Mouse (Mus musculus): Measurements from ENCODE around the gene Lefty1. TPM values are rescaled to one million over a fixed set of nuclear protein-coding genes. Genes with fewer than 3 reads are reported as not detected.

The Lefty1 gene
- polyA plus RNA-seq, 1 experiment from 2014 or later = 1.6 TPM

GRCm38 (mm10) chr1:180942166-180943031 lies 7.6 kb downstream of the Lefty1 start, which contains the start of gene Tmem63a:
Gene Tmem63a (plus strand): TSS chr1:180942344.
- H3K27me3 ChIP-seq = peaks cover 31% of the 10 kb centered on the region
- under 1% methylated on average over 68 of the region's 73 CpGs for WGBS
- peaks cover 48% of the 10 kb centered on the region for H3K4me1 ChIP-seq
- peak within 1 kb of the TSS; percentile 83 for H3K4me3 ChIP-seq
- 0 out of 2 replicates have a peak, but pooled peaks cover 1% of the 10 kb centered on the region for H3K36me3 ChIP-seq
- peak within 1 kb of the TSS; percentile 89 for H3K4me2 ChIP-seq
- H3K9ac ChIP-seq = peak within 1 kb of the TSS; percentile 88
- H3K27ac ChIP-seq = peak within 1 kb of the TSS; percentile 56
- peak; percentile 49; the same call in 1 of the 2 replicates for ATAC-seq (ENCODE audit: insufficient number of reproducible peaks, insufficient read depth, low FRiP score, low TSS enrichment, low read depth)
- no peaks in the 10 kb centered on the region for H3K9me3 ChIP-seq

- peak overlapping the region; percentile 88 for H3K9ac ChIP-seq
- peak overlapping the region; percentile 56 for H3K27ac ChIP-seq
- 39% methylated on average over 11 of the region's 11 CpGs for WGBS
- H3K9me3 ChIP-seq = no peaks in the 10 kb centered on the region
- H3K27me3 ChIP-seq = peaks cover 24% of the 10 kb centered on the region
- peak overlapping the region; percentile 83 for H3K4me3 ChIP-seq
- H3K4me1 ChIP-seq = peaks cover 48% of the 10 kb centered on the region
- peak overlapping the region; percentile 89 for H3K4me2 ChIP-seq
- H3K36me3 ChIP-seq = 0 out of 2 replicates have a peak, but pooled peaks cover 3% of the 10 kb centered on the region
- ATAC-seq (ENCODE audit: insufficient number of reproducible peaks, insufficient read depth, low FRiP score, low TSS enrichment, low read depth) = no peak
Measured at GRCm38 (mm10) chr1:180943032-180943644, 8.3 kb downstream of the Lefty1 start.

- 81% methylated on average over 1 of the region's 1 CpGs for WGBS
- H3K36me3 ChIP-seq = 0 out of 2 replicates have a peak, but pooled peaks cover 3% of the 10 kb centered on the region
- no peak overlapping the region for H3K4me3 ChIP-seq
- no peaks in the 10 kb centered on the region for H3K9me3 ChIP-seq
- H3K4me1 ChIP-seq = peaks cover 48% of the 10 kb centered on the region
- H3K9ac ChIP-seq = no peak overlapping the region
- H3K4me2 ChIP-seq = 0 out of 2 replicates have a peak overlapping the region, but pooled peaks have one; percentile 89
- ATAC-seq (ENCODE audit: insufficient number of reproducible peaks, insufficient read depth, low FRiP score, low TSS enrichment, low read depth) = no peak
- H3K27me3 ChIP-seq = peaks cover 22% of the 10 kb centered on the region
- no peak overlapping the region for H3K27ac ChIP-seq
Measured at GRCm38 (mm10) chr1:180943896-180944295, 9.1 kb downstream of the Lefty1 start.

- no peak for ATAC-seq (ENCODE audit: insufficient number of reproducible peaks, insufficient read depth, low FRiP score, low TSS enrichment, low read depth)
- WGBS = 77% methylated on average over 4 of the region's 4 CpGs
- Histone ChIP-seq H3K27me3 (peaks cover 22% of the 10 kb centered on the region), H3K4me3 (no peak overlapping the region), H3K27ac (peak overlapping the region; percentile 82), H3K36me3 (peaks cover 6% of the 10 kb centered on the region; the same call in 1 of the 2 replicates), H3K4me1 (peaks cover 48% of the 10 kb centered on the region), H3K9ac (no peak overlapping the region), H3K4me2 (peak overlapping the region; percentile 47; the same call in 1 of the 2 replicates), H3K9me3 (no peaks in the 10 kb centered on the region)
Measured at GRCm38 (mm10) chr1:180944553-180944952, 9.7 kb downstream of the Lefty1 start.

- Histone ChIP-seq H3K36me3 (peaks cover 13% of the 10 kb centered on the region; the same call in 1 of the 2 replicates), H3K9me3 (no peaks in the 10 kb centered on the region), H3K4me2 (peak overlapping the region; percentile 47), H3K9ac (peak overlapping the region; percentile 32; the same call in 1 of the 2 replicates), H3K27ac (peak overlapping the region; percentile 82), H3K4me3 (no peak overlapping the region), H3K27me3 (peaks cover 20% of the 10 kb centered on the region), H3K4me1 (peaks cover 48% of the 10 kb centered on the region)
- ATAC-seq (ENCODE audit: insufficient number of reproducible peaks, insufficient read depth, low FRiP score, low TSS enrichment, low read depth) = peak; percentile 79
- WGBS = 17% methylated on average over 20 of the region's 20 CpGs
Measured at GRCm38 (mm10) chr1:180945001-180945980, 10.5 kb downstream of the Lefty1 start.

GRCm38 (mm10) chr1:180946448-180946847 lies 11.6 kb downstream of the Lefty1 start:
- Histone ChIP-seq H3K4me2 (peak overlapping the region; percentile 47; the same call in 1 of the 2 replicates), H3K4me3 (no peak overlapping the region), H3K27ac (peak overlapping the region; percentile 82), H3K9ac (peak overlapping the region; percentile 32), H3K27me3 (peaks cover 8% of the 10 kb centered on the region), H3K4me1 (peaks cover 41% of the 10 kb centered on the region), H3K9me3 (no peaks in the 10 kb centered on the region), H3K36me3 (peaks cover 17% of the 10 kb centered on the region)
- 88% methylated on average over 6 of the region's 6 CpGs for WGBS
- ATAC-seq (ENCODE audit: insufficient number of reproducible peaks, insufficient read depth, low FRiP score, low TSS enrichment, low read depth) = no peak

- Histone ChIP-seq H3K27me3 (no peaks in the 10 kb centered on the region), H3K4me2 (no peak overlapping the region), H3K9me3 (no peaks in the 10 kb centered on the region), H3K27ac (no peak overlapping the region), H3K4me1 (peaks cover 12% of the 10 kb centered on the region), H3K9ac (no peak overlapping the region), H3K4me3 (no peak overlapping the region), H3K36me3 (peaks cover 60% of the 10 kb centered on the region)
- WGBS = 86% methylated on average over 6 of the region's 6 CpGs
- no peak for ATAC-seq (ENCODE audit: insufficient number of reproducible peaks, insufficient read depth, low FRiP score, low TSS enrichment, low read depth)
Measured at GRCm38 (mm10) chr1:180952085-180952746, 17.4 kb downstream of the Lefty1 start.

- no peak for ATAC-seq (ENCODE audit: insufficient number of reproducible peaks, insufficient read depth, low FRiP score, low TSS enrichment, low read depth)
- WGBS = 87% methylated on average over 5 of the region's 5 CpGs
- H3K4me3 ChIP-seq = no peak overlapping the region
- peaks cover 12% of the 10 kb centered on the region for H3K4me1 ChIP-seq
- no peak overlapping the region for H3K4me2 ChIP-seq
- no peaks in the 10 kb centered on the region for H3K9me3 ChIP-seq
- H3K27ac ChIP-seq = no peak overlapping the region
- H3K36me3 ChIP-seq = peaks cover 60% of the 10 kb centered on the region
- H3K9ac ChIP-seq = no peak overlapping the region
- no peaks in the 10 kb centered on the region for H3K27me3 ChIP-seq
Measured at GRCm38 (mm10) chr1:180952808-180953207, 18.0 kb downstream of the Lefty1 start.

- Histone ChIP-seq H3K9ac (no peak overlapping the region), H3K4me2 (no peak overlapping the region), H3K27ac (no peak overlapping the region), H3K9me3 (no peaks in the 10 kb centered on the region), H3K4me1 (peaks cover 14% of the 10 kb centered on the region), H3K36me3 (peaks cover 68% of the 10 kb centered on the region), H3K4me3 (no peak overlapping the region), H3K27me3 (no peaks in the 10 kb centered on the region)
- 93% methylated on average over 8 of the region's 8 CpGs for WGBS
- no peak for ATAC-seq (ENCODE audit: insufficient number of reproducible peaks, insufficient read depth, low FRiP score, low TSS enrichment, low read depth)
Measured at GRCm38 (mm10) chr1:180956401-180956800, 21.6 kb downstream of the Lefty1 start.

- no peak for ATAC-seq (ENCODE audit: insufficient number of reproducible peaks, insufficient read depth, low FRiP score, low TSS enrichment, low read depth)
- no peak overlapping the region for H3K27ac ChIP-seq
- peaks cover 14% of the 10 kb centered on the region for H3K4me1 ChIP-seq
- no peak overlapping the region for H3K4me3 ChIP-seq
- WGBS = 87% methylated on average over 8 of the region's 8 CpGs
- H3K4me2 ChIP-seq = no peak overlapping the region
- H3K9ac ChIP-seq = no peak overlapping the region
- no peaks in the 10 kb centered on the region for H3K27me3 ChIP-seq
- peaks cover 72% of the 10 kb centered on the region for H3K36me3 ChIP-seq
- H3K9me3 ChIP-seq = no peaks in the 10 kb centered on the region
Measured at GRCm38 (mm10) chr1:180956973-180957381, 22.2 kb downstream of the Lefty1 start.

All from embryonic facial prominence, embryonic 13.5 days (tissue).